Mouse (Mus musculus) effector memory CD4-positive, alpha-beta T cell, adult 5 months (primary cell): ENCODE results near the gene Gm20896. TPM values are rescaled to one million over a fixed set of nuclear protein-coding genes. Genes with fewer than 3 reads are reported as not detected.

Experiments
- polyA plus RNA-seq: library from polyadenylated mRNA; unstranded; fragments of 100-300 nt; shearing (Covaris generic); gene quantifications from one replicate; pipeline ENCODE4 v1.2.1, GENCODE M21; 2017

Gm20896 gene
- polyA plus RNA-seq, result not detected

GRCm38 (mm10) chrY:35921426-35921825 is at the start of gene Gm20896:
Gene Gm20896, minus strand, starts transcription at chrY:35921526.

